Mouse (Mus musculus) spleen, postnatal 4 days (tissue): ENCODE measurements around the gene Zfp423.

ENCODE experiments used
- DNase-seq, 2 experiments: peaks; one replicate each; pipeline ENCODE4 v3.0.0; 2022; ENCODE audit warnings: low spot score in 2 of 2

The Zfp423 gene

GRCm38 (mm10) chr8:87952298-87952697 is 7.1 kb downstream of the Zfp423 start:
- DNase-seq: no peak

GRCm38 (mm10) chr8:87944225-87944934 is 15.0 kb downstream of the Zfp423 start:
- DNase-seq: no peak

DNA sequence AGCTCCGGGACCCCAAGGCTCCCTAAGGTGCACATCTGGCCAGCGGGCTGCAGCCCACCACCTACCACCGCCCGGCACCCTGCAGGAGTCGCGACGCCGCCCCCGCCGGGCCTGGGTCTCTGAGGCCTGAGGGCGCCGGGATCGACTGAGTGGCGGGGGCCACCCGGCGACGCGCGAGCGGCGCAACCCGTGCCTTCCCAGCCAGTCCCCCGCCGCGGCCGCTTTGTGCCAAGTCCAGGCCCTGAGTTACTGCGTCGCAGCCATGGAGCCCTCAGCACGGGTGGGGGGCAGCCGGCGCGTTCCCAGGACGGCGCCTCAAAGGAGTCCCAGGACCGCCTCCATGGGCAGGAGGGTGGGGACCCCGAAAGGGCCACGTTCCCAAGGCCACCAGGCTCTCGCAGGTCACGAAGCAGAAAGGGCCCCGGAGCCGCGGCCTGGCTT is 15.7 kb downstream of the Zfp423 start:
- no peak for DNase-seq

DNA sequence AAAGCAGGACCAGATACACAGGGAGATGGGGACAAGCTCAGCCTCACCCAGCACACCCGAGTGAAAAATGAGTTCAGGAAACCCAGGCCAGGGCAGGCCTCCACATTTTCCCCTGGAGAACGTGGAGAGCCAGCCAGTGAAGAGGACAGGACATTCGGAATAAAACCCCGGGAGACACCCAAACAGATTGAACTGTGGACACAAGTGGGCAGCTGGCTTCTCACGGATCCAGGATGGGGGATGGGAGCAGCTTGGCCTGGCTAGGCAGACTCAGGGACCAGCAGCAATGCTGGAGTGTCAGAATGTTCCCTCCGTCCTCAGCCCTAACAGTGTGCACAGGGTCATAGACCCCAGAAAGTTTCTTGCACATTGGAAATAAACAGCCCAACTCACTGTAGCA is 18.7 kb downstream of the Zfp423 start:
- no peak for DNase-seq

DNA sequence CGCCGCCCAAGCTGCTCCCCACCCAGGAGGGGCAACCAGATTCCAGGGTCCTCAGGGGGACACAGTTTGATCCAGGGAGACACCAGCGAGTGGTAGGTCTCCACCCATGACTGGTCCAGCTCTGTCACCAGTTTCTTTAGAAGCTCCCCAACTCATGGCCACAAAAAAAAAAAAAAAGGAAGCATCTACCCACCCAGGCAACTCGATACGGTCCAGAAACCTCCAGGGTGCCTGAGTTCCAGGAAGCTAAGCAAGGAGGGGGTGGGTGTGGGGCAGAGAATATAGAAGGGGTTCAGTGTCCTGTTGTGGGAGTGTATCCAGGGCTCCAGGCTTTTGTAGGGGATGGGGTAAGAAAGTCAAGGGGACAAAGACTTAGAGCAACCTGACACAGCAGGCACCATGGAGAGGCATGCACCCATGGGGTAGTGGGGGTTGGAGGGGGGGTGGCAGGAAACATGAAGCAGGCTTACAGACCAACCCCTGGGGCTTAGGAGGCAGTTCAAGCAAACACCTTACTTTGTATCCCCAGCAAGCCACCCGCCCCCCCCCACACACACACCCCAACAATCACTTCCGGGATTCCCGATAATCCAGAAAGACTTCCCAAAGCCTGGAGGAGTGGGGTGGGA is 20.0 kb downstream of the Zfp423 start:
- no peak for DNase-seq

- DNase-seq: no peak
Measured at GRCm38 (mm10) chr8:87938351-87939232, 20.8 kb downstream of the Zfp423 start.

- no peak for DNase-seq
Measured at GRCm38 (mm10) chr8:87937211-87937610, 22.2 kb downstream of the Zfp423 start.

DNA sequence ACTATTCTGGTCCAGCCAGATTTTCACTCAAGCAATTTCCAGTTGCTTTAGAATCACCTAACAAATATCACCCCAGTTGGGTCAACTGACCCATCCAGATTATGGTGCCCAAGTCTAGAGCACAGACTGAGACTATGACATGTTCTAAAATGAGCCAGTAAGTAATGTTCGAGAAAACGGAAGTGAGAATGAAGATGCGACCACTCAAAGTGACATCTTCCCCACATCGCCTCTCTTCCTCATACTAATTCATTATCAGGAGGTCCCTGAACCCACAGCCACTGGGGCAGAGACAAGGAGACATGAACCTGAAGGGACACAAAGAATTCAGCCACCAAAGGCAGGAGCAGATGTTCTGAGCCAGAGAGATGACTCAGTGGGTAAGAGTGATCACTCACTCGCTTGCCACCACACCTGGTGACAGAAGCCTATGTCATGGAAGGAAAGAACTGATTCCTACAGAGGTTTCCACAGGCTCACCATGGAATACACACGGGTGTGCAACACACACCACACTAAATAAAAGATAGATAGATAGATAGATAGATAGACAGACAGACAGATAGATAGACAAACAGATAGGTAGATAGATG is 24.2 kb downstream of the Zfp423 start:
- DNase-seq: no peak

DNA sequence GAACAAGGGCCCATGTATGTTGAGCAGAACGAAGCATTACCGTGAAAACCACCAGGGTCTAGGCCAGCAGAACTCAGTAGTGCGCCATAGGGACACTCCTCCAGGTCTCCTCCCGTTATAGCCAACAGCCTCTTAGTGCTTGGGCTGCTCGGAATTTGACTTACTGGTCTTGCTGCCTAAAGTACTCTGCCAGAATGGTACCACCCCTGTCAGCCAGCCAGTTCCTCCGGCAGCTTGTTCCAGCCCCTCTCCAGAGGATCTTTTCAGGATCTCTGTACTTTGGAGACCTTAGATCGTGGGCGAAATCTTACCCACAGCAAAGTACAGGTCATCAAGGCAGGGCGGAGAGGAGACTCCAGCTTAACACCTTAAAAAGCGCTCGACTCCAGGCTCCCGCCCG is 25.2 kb downstream of the Zfp423 start:
- no peak for DNase-seq

- DNase-seq: no peak
Measured at GRCm38 (mm10) chr8:87933752-87934151, 25.6 kb downstream of the Zfp423 start.

DNA sequence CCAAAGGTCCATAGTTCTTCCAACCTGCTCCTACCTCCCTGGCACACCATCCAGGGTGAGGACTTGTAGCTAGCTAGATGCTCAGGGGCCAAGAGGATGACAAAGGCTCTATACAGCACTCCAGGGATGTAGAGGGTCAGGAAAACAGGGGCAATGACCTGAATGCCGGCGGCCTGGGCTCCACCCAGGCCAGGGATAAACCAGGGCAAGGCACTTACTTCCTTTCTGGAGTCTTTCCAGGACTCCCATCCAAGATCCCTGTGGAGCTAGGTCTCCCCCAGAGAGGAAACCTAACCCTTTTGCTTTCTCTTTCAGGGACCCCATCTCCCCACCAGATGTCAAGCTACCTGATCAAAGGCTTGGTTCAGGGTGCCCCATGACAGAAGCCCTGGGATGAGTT is 30.5 kb downstream of the Zfp423 start:
- no peak for DNase-seq

GRCm38 (mm10) chr8:87927034-87927830 is 32.2 kb downstream of the Zfp423 start:
- DNase-seq: no peak

GRCm38 (mm10) chr8:87926098-87926890 is 33.1 kb downstream of the Zfp423 start:
- DNase-seq: no peak

- DNase-seq: no peak
Measured at GRCm38 (mm10) chr8:87922936-87923335, 36.5 kb downstream of the Zfp423 start.

GRCm38 (mm10) chr8:87922446-87922845 is 36.9 kb downstream of the Zfp423 start:
- no peak for DNase-seq

GRCm38 (mm10) chr8:87918004-87918403 is 41.4 kb downstream of the Zfp423 start:
- DNase-seq: no peak

DNA sequence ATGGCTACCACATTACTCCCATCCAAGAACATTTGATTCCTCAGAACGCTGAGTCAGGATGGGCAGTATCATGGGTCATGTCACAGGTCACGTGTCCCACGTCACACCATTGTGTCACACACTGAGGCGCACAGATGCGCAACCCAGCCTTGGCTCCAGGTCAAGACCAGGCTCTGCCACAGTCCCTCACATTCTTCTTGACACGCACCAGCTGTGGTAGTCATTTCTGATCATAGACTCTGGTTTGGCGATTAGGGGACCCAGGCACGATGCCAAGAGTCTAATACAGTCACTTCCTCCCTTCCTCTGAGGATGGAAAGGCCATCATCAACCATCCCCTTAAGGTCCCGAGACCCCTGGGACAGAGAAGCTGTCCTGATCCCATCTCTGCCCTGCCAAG is 43.6 kb downstream of the Zfp423 start:
- DNase-seq: no peak

DNA sequence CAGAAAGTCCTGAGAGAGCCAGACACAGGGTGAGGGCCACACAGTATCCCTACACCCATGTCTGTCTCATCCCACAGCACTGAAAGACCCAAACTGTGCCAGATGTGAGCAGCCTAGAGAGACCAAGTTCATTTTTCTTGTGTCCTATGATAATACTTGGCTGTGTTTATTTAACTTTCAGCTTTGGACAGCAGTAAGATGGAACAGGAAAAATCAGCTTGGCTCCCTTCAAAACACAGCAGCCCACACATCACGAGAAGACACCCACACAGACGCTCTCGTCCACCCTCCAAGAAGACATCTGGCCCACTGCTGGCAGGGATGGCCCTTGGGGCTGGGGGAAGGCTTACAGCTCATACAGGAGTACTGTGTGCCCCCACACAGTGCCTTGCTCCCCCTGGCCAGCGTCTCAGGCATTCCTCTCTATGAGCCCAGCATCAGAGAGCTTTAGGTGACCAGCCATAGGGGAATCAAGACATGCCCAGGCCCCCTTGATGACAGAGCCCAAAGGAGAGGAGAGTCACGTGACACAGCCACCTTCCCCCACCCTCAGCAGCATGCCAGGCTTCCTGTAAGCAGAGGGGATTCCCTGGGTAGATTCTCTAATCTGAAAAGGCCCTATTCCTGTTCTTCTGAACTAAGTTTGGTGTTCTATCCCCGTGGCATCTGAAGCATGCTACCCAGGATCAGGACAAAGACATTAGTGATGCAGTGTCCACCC is 45.0 kb downstream of the Zfp423 start:
- no peak for DNase-seq

DNA sequence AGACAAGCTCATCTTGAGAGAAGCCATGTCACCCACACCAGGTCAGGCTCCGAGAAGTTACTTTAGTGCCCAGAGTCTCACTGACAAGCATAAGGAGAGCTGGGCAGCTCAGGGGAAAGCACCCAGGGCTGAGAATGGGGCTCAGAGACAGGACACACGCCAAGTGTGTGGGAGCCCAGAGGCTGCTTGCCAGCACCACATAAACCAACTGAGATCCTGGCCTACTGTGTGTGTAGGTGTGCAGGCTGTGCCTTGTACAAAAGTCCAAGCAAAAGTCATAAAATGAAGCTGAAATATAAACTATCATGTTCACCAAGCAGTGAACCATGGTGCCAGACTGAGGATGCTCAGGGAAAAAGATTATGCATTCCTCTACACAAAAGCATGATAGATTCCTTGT is 50.5 kb downstream of the Zfp423 start:
- DNase-seq: no peak

DNA sequence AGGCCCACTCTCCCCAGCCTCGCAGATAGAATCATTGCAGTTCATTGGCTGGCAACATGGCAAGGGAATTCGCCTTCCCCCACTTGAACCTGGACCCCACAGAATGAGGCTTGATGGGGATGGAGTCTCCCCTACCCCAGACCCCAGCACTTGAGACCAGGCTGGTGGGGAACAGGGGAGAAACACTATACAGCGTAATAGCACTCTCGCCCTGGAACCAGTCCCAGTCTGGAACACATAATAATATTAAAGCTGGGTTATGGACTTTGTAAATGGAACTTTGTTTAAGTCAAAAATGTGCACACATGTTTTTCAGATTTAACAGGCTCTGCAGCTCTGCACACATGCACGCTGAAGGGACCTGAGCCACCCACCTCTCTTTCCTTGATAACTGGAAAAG is 54.0 kb downstream of the Zfp423 start:
- no peak for DNase-seq
